Mouse (Mus musculus) heart, embryonic 11.5 days (tissue): Measurements from ENCODE around the gene Ralbp1. TPM values are rescaled to one million over a fixed set of nuclear protein-coding genes. Genes with fewer than 3 reads are reported as not detected.
A peak's percentile ranks its signal among the peaks of the same experiment; 100 is the strongest.

ENCODE experiments used
- ATAC-seq: fragments of 200-750 bp; cut with Nextera tagmentation; replicated peaks from 2 replicates; pipeline ENCODE4 v1.8.0; 2017; ENCODE audit warnings: moderate library complexity; ENCODE audit not compliant: insufficient number of reproducible peaks, low FRiP score, low TSS enrichment
- H3K27ac ChIP-seq: fragments of 300-500 bp; sonication (generic); 2 replicates; pipeline ENCODE4 v1.5.1; 2014; ENCODE audit warnings: mild to moderate bottlenecking, low read depth, low read length
- H3K27me3 ChIP-seq: fragments of 300-500 bp; sonication (generic); 2 replicates; pipeline ENCODE4 v1.6.1; 2014; ENCODE audit warnings: mild to moderate bottlenecking, low read length, mixed read lengths; ENCODE audit not compliant: control insufficient read depth, insufficient read depth
- H3K36me3 ChIP-seq: fragments of 300-500 bp; sonication (generic); 2 replicates; pipeline ENCODE4 v1.6.1; 2014; ENCODE audit warnings: mild to moderate bottlenecking, low read length, moderate library complexity, mixed read lengths; ENCODE audit not compliant: control insufficient read depth, insufficient read depth
- H3K4me1 ChIP-seq: fragments of 300-500 bp; sonication (generic); 2 replicates; pipeline ENCODE4 v1.6.1; 2014; ENCODE audit warnings: low read length; ENCODE audit not compliant: control insufficient read depth, insufficient read depth
- H3K4me2 ChIP-seq: fragments of 300-500 bp; sonication (generic); 2 replicates; pipeline ENCODE4 v1.6.1; 2014; ENCODE audit warnings: mild to moderate bottlenecking, moderate library complexity
- H3K4me3 ChIP-seq: fragments of 300-500 bp; sonication (generic); 2 replicates; pipeline ENCODE4 v1.5.1; 2014; ENCODE audit warnings: low read depth, low read length
- H3K9ac ChIP-seq: fragments of 300-500 bp; sonication (generic); 2 replicates; pipeline ENCODE4 v1.6.1; 2014; ENCODE audit warnings: mild to moderate bottlenecking, low read depth, low read length, moderate library complexity
- H3K9me3 ChIP-seq: fragments of 300-500 bp; sonication (generic); replicated peaks from 2 replicates; pipeline ENCODE4 v1.6.1; 2016; ENCODE audit warnings: low read length; ENCODE audit not compliant: control insufficient read depth
- WGBS: fragments of 180-500 bp; shearing (Covaris S2); extraction: QIAGEN DNeasy Blood & Tissue Kit; methylation state at CpG from one replicate; pipeline ENCODE4 v1.1.7; 2014; ENCODE audit not compliant: insufficient replicate concordance; 5-methylcytosine and 5-hydroxymethylcytosine counted together
- polyA plus RNA-seq: library from polyadenylated mRNA; unstranded; fragments of >200 nt; fragmentation: Nextera tagmentation; extraction: Ambion mirVana; gene quantifications from 2 replicates; pipeline ENCODE4 v1.2.1, GENCODE M21; 2014

The Ralbp1 gene
- polyA plus RNA-seq, 1 experiment from 2014 or later: 47.5 TPM

GRCm38 (mm10) chr17:65921975-65922374 is 36.4 kb upstream of the Ralbp1 start:
- H3K27me3 ChIP-seq: no peaks in the 10 kb centered on the region
- no peaks in the 10 kb centered on the region for H3K9me3 ChIP-seq
- WGBS: 80% methylated on average over 6 of the region's 6 CpGs
- H3K4me1 ChIP-seq: no peaks in the 10 kb centered on the region
- no peak for ATAC-seq
- no peak overlapping the region for H3K4me3 ChIP-seq
- H3K9ac ChIP-seq: no peak overlapping the region
- no peak overlapping the region for H3K27ac ChIP-seq
- H3K4me2 ChIP-seq: no peak overlapping the region
- peaks cover 7% of the 10 kb centered on the region; the same call in 1 of the 2 replicates for H3K36me3 ChIP-seq

- no peak overlapping the region for H3K27ac ChIP-seq
- no peak overlapping the region for H3K9ac ChIP-seq
- H3K4me1 ChIP-seq: no peaks in the 10 kb centered on the region
- peaks cover 7% of the 10 kb centered on the region; the same call in 1 of the 2 replicates for H3K36me3 ChIP-seq
- no peaks in the 10 kb centered on the region for H3K27me3 ChIP-seq
- H3K9me3 ChIP-seq: no peaks in the 10 kb centered on the region
- H3K4me3 ChIP-seq: no peak overlapping the region
- 52% methylated on average over 3 of the region's 3 CpGs for WGBS
- H3K4me2 ChIP-seq: no peak overlapping the region
- no peak for ATAC-seq
Measured at GRCm38 (mm10) chr17:65919235-65919634, 33.6 kb upstream of the Ralbp1 start.

GRCm38 (mm10) chr17:65916135-65916668 is 30.6 kb upstream of the Ralbp1 start:
- no peaks in the 10 kb centered on the region for H3K9me3 ChIP-seq
- no peaks in the 10 kb centered on the region for H3K4me1 ChIP-seq
- no peaks in the 10 kb centered on the region for H3K27me3 ChIP-seq
- 50% methylated on average over 8 of the region's 8 CpGs for WGBS
- peak overlapping the region; percentile 31; the same call in 1 of the 2 replicates for H3K27ac ChIP-seq
- H3K36me3 ChIP-seq: no peaks in the 10 kb centered on the region
- no peak overlapping the region for H3K9ac ChIP-seq
- ATAC-seq: peak; percentile 53
- no peak overlapping the region for H3K4me2 ChIP-seq
- no peak overlapping the region for H3K4me3 ChIP-seq

GRCm38 (mm10) chr17:65914083-65914482 is 28.5 kb upstream of the Ralbp1 start:
- no peak for ATAC-seq
- Histone ChIP-seq H3K4me3 (no peak overlapping the region), H3K27me3 (no peaks in the 10 kb centered on the region), H3K4me1 (no peaks in the 10 kb centered on the region), H3K9ac (no peak overlapping the region), H3K36me3 (no peaks in the 10 kb centered on the region), H3K4me2 (no peak overlapping the region), H3K9me3 (no peaks in the 10 kb centered on the region), H3K27ac (no peak overlapping the region)
- 62% methylated on average over 6 of the region's 6 CpGs for WGBS

GRCm38 (mm10) chr17:65912202-65912601 is 26.6 kb upstream of the Ralbp1 start:
- Histone ChIP-seq H3K4me3 (no peak overlapping the region), H3K27ac (no peak overlapping the region), H3K27me3 (no peaks in the 10 kb centered on the region), H3K9ac (no peak overlapping the region), H3K4me2 (no peak overlapping the region), H3K4me1 (peaks cover under 1% of the 10 kb centered on the region; the same call in 1 of the 2 replicates), H3K36me3 (no peaks in the 10 kb centered on the region), H3K9me3 (no peaks in the 10 kb centered on the region)
- ATAC-seq: no peak
- WGBS: 88% methylated on average over 2 of the region's 2 CpGs

- no peak overlapping the region for H3K4me3 ChIP-seq
- peaks cover 6% of the 10 kb centered on the region; the same call in 1 of the 2 replicates for H3K4me1 ChIP-seq
- no peaks in the 10 kb centered on the region for H3K36me3 ChIP-seq
- no peaks in the 10 kb centered on the region for H3K9me3 ChIP-seq
- no peak for ATAC-seq
- no peak overlapping the region for H3K4me2 ChIP-seq
- no peak overlapping the region for H3K27ac ChIP-seq
- H3K9ac ChIP-seq: no peak overlapping the region
- no peaks in the 10 kb centered on the region for H3K27me3 ChIP-seq
- WGBS: 77% methylated on average over 15 of the region's 15 CpGs
Measured at GRCm38 (mm10) chr17:65911285-65912069, 25.9 kb upstream of the Ralbp1 start.

- no peak for ATAC-seq
- Histone ChIP-seq H3K4me3 (no peak overlapping the region), H3K27me3 (no peaks in the 10 kb centered on the region), H3K9ac (no peak overlapping the region), H3K9me3 (no peaks in the 10 kb centered on the region), H3K36me3 (no peaks in the 10 kb centered on the region), H3K4me1 (peaks cover 6% of the 10 kb centered on the region; the same call in 1 of the 2 replicates), H3K27ac (no peak overlapping the region), H3K4me2 (no peak overlapping the region)
Measured at GRCm38 (mm10) chr17:65908270-65908669, 22.7 kb upstream of the Ralbp1 start.

- Histone ChIP-seq H3K9ac (no peak overlapping the region), H3K27ac (peak overlapping the region; percentile 50), H3K36me3 (no peaks in the 10 kb centered on the region), H3K4me3 (no peak overlapping the region), H3K9me3 (no peaks in the 10 kb centered on the region), H3K4me2 (peak overlapping the region; percentile 4), H3K4me1 (peaks cover 6% of the 10 kb centered on the region; the same call in 1 of the 2 replicates), H3K27me3 (no peaks in the 10 kb centered on the region)
- ATAC-seq: peak; percentile 65
- WGBS: 43% methylated on average over 11 of the region's 11 CpGs
Measured at GRCm38 (mm10) chr17:65906895-65907401, 21.4 kb upstream of the Ralbp1 start.
